Mouse (Mus musculus) frontal cortex, adult (tissue): ENCODE results near the gene Ube2o.
"Not testable (repeated sequence)": the region's sequence is repeated elsewhere in the genome, so short reads cannot be mapped to it uniquely, and the experiment has no call there.

Experiments
- ATAC-seq: cut with Nextera tagmentation; 2 replicates; pipeline ENCODE4 v1.9.2; 2017; ENCODE audit warnings: mild to moderate bottlenecking, moderate library complexity, mixed read lengths; ENCODE audit not compliant: low TSS enrichment

The Ube2o gene

DNA sequence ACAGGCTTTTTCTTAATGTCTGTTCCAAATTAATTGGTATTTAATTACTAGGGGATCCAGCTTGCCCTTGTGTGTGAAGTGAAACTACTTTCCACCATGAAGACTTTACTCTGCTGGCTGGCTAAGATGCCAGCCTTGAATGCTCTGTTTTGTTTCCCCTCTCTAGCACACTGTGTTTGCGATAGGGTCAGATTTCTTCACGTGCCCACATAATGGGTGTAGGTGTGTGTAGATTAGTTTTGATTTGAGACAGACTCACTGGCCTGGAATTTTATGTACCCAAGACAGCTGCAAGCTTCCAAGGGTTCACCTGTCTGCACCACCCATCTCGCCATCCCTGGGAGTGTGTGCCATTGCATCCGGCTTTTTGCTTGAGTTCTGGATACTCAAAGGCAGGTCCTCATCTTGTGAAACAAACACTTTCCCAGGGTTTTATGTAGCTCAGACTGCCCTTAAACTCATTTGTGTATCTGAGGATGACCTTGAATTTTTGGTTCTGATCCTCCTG is 67.7 kb downstream of the Ube2o start:
- ATAC-seq: no peak

DNA sequence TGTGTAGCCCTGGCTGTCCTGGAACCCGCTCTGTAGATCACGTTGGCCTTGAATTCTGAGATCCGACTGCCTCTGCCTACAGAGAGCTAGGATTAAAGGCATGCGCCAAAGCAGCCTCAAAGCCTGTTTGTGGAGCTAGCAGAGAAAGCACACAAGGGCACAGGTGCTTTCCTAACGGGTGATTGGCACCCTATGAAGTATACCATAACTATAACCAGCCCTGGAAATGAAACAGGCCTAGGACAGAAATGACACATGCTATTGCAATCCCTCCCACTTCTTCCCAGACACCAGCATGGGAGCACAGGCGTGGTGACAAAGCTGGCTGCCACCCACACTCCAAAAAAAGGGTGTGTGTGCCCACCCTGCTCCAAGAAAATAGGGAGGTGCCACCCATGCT is 68.3 kb downstream of the Ube2o start:
- peak; percentile 47; the same call in 1 of the 2 replicates for ATAC-seq

- ATAC-seq: no peak
Observed at GRCm38 (mm10) chr11:116512154-116512553, 69.1 kb downstream of the Ube2o start.

GRCm38 (mm10) chr11:116511301-116511868 is 69.9 kb downstream of the Ube2o start:
- ATAC-seq: no peak

DNA sequence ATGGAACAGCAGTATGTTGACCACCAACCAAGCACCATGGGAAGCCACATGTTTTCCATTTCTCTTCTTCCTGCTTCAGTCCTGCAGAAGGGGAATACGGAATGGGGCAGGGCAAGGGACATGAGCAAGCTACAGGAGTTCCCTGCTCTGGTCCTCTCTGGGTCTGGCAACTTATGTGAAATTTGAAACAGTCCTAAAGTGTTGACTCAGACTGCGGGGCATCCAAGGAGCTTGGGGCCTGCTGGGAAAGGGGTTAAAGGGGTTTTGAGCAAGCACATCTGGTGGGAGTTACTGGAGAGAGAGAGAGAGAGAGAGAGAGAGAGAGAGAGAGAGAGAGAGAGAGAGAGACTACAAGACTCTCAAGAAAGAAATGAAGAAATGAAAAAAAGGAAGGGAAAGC is 72.6 kb downstream of the Ube2o start:
- no peak for ATAC-seq

DNA sequence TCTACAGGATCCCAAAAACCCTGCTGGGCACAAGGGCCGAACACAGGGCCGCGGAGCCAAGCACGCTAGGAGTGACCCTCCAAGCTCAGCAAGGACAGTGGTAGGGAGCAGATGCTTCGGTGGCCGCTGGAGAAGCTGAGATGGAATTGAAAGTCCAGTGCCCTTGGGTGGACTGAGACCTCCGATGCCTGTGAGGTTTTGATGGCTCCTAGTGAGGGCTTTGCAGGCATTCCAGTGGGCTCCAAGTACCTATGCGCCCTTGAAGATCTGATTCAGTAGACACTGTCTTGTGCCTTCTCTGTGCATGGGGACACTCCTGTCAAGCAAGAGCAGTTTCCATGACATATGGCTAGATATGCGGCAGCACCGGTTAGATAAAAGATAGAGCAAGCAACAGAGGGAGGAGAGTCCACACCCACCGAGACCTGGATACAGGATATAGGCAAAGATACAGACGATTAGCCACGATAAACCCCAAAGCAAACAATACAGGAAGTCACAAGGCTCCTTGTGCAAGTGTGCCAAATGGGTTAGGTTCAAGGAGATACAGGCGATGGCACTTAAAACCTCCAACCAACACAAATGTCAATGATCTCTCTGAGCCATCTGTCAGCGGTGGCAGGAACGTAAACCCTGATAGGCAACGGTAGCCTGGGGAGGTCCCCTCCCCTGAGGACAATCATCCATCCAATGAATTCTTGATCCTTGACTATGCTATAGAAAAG is 74.9 kb downstream of the Ube2o start:
- no peak for ATAC-seq

DNA sequence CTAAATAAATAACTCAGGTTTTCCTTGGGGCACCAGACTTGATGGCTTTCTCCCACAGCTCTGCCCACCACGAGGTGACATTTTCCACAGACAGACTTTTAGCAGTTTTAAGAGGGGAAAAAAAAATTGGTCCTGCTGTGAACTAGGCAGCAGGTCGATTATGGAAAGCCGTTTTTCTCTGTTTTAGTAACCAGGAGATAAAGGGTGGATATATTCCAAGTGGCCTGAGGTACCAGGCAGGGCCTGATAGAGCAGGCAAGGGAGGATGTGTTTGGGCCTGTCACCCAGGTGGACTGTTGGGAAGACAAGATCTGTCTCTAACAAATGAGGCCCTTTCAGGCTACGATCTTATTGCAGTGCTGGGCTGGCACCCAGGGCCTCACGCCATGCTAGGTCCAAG is 75.7 kb downstream of the Ube2o start:
- no peak for ATAC-seq

DNA sequence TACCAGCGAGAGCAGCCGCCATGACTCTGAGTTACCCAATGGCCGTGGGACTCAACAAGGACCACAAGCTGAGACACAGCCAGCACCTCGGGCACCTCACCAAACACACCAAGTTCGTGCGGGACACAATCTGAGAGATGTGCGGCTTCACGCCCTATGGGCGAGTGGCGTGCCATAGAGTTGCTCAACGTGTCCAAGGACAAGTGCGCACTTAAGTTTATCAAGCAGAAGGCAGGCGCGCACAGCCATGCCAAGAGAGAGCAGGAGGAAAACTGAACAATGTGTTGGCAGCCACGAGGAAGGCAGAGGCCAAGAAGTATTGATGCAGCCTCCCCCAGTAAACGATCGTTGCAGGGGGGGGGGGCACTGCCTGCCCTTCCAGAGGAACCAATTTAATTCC is 76.7 kb downstream of the Ube2o start:
- no peak for ATAC-seq

GRCm38 (mm10) chr11:116501005-116501746 is 80.1 kb downstream of the Ube2o start:
- peak; percentile 67; the same call in 1 of the 2 replicates for ATAC-seq

- no peak for ATAC-seq
Observed at GRCm38 (mm10) chr11:116499018-116499417, 82.2 kb downstream of the Ube2o start.

DNA sequence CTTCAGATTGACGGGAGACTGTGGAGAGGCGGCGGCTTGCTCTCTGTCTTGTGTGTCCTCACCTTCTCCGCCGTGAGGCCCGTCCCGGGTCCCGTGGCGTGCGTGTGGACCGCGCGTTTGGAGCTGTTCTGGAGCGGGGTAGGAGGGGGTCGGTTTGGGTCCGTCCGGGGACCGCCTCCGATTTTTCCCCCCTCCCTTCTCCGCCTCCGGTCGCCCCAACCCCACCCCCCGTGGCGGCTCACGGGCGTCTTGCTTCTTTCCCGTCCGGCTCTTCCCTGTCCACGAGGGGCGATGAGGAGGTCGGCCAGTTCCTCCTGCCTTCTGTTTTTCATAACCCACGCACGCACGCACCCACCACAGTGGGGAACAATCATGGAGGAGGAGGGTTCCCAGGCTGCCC is 82.7 kb downstream of the Ube2o start:
- ATAC-seq: no peak

GRCm38 (mm10) chr11:116497313-116497712 is 83.9 kb downstream of the Ube2o start:
- ATAC-seq: no peak

- peak; percentile 42 for ATAC-seq
Observed at GRCm38 (mm10) chr11:116494474-116495174, 86.6 kb downstream of the Ube2o start.

- no peak for ATAC-seq
Observed at GRCm38 (mm10) chr11:116493795-116494252, 87.4 kb downstream of the Ube2o start, which contains the start of gene Prpsap1. Gene Prpsap1 (minus strand): TSS chr11:116494202.

DNA sequence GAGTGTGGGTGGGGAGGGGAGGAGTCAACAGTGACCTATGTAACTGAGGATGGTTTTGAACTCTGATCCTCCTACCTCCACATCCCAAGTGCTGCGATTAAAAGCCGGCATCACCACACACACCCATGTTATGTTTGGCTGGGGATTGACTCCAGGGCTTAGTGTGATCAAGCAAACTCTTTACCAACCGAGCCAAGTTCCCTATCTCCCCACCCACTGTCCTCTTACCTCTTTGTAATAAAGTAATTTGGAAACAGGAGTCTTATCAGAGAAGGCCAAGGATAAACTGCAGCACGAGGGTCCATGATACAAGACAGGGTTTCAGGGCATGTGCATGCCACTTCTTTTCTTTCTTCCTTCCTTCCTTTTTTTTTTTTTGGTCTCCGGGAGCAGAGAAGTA is 88.1 kb downstream of the Ube2o start:
- no peak for ATAC-seq

- not testable (repeated sequence) for ATAC-seq
Observed at GRCm38 (mm10) chr11:116492507-116492906, 88.7 kb downstream of the Ube2o start.

DNA sequence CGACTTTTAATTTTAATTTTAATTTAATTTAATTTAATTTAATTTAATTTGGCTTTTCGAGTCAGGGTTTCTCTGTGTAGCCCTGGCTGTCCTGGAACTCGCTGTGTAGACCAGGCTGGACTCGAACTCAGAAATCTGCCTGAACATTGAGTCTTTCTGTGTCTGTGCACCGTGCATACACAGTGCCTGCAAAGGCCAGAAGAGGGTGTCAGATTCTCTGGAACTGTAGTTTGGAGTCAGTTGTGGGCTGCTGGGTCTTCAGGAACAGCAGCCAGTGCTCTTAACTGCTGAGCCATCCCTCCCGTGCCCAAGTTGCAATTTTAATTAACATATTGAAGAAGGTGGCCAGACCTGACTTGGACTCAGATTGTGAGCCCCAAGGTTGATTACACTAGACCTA is 89.9 kb downstream of the Ube2o start:
- ATAC-seq: no peak

DNA sequence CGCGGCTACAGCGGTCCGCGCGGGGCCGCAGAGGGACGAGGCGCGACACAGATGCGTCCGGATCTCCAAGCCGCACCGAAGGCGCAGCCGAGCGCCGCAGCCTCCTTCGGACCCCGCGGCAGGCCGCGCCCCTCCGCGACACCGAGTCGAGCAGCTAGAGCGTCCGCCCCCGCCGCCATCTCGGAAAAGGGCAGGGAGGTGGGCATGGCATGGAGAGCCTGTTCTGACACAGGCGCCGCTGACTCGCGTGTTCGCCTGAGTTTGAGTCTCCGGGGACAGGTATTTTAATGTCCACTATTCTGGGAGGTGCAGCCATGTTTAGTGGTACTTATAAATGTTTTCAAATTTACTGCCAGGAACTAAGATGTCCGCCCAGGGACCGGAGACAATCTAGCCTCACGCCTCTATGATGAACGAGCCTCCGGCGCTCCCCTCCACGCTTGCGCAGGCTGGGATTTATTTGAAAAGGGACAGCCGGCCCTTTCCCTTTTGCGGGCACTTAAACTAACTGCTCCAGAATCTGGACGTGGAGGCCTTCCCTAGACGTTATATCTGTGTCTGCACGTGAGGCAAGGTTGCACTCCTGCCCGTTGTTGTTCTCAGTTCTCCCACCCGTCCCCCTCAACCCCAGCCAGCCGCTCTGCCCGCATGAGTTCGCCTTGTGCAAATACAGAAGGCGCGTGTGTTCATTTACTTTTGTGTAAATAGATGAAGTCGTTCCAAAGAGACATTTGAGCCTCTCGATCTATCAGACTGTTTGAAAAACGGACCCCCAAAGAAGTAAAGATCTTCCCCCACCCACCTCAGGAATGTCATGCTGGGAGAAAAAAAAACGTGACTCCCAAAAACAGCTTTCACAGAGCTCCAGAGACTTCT is 90.8 kb downstream of the Ube2o start:
- peak; percentile 80 for ATAC-seq

GRCm38 (mm10) chr11:116489771-116490231 is 91.4 kb downstream of the Ube2o start:
- ATAC-seq: no peak; the same call in 1 of the 2 replicates

GRCm38 (mm10) chr11:116488693-116489375 is 92.4 kb downstream of the Ube2o start:
- no peak for ATAC-seq
